Mouse (Mus musculus): ENCODE data around the gene Fam198b. TPM values are rescaled to one million over a fixed set of nuclear protein-coding genes. Genes with fewer than 3 reads are reported as not detected.

Gene Fam198b
- total RNA-seq (2021): 1 to 10 TPM; 4.8 to 5.8 TPM
- long read RNA-seq, experiment 1, full-length matches to known transcripts: 1 of 2 reads
- long read RNA-seq, experiment 1, partial matches to known transcripts: 0 of 2 reads
- long read RNA-seq, experiment 1, other reads (novel, unspliced or antisense): 1 of 2 reads
- long read RNA-seq, experiment 2, partial matches to known transcripts: 0 of 5 reads
- long read RNA-seq, experiment 2, other reads (novel, unspliced or antisense): 5 of 5 reads

- DNase-seq (ENCODE audit: low spot score in 2 of 2): no peak
- Histone ChIP-seq H3K4me3 (peak within 1 kb of the TSS; percentile 44), H3K27ac (peak within 1 kb of the TSS; percentile 71)
- TF ChIP-seq CTCF (conservative IDR thresholded peaks at IDR 0.05): no peak
Measured at GRCm38 (mm10) chr3:79884305-79884704, at the start of gene Fam198b. Fam198b (plus strand) TSS chr3:79884533.

DNA sequence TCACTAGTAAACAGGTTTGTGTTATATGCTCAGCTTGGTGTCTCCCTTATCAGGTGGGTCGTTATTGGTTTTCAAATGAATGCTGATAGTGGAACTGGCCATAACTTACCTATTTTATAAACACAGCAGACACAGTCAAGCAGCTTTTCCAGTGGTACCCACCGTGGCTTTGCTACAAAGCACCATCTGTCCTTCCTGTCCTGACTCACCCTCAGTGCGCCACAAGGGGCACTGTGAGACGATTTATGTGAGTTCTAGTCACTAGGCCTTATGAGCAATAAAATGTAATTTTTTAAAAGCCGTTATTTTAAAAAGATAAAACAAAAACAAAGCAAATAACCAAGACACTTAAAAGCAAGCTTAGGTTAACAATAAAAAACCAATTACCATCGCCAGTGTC, 45.6 kb upstream of the Fam198b start:
- peak; percentile 80 for TF ChIP-seq CTCF (conservative IDR thresholded peaks at IDR 0.05)
- 0 out of 2 replicates have a peak overlapping the region, but pooled peaks have one; percentile 43 for H3K27ac ChIP-seq
- DNase-seq (ENCODE audit: low spot score in 2 of 2): no peak
- no peak overlapping the region for H3K4me3 ChIP-seq

GRCm38 (mm10) chr3:79841475-79841874, 42.9 kb upstream of the Fam198b start:
- DNase-seq (ENCODE audit: low spot score in 2 of 2): no peak
- Histone ChIP-seq H3K4me3 (peak overlapping the region; percentile 69), H3K27ac (peak overlapping the region; percentile 94)
- no peak for TF ChIP-seq CTCF (conservative IDR thresholded peaks at IDR 0.05)

GRCm38 (mm10) chr3:79842165-79842564, 42.2 kb upstream of the Fam198b start:
- H3K27ac ChIP-seq: peak overlapping the region; percentile 94
- no peak for DNase-seq (ENCODE audit: low spot score in 2 of 2)
- H3K4me3 ChIP-seq: peak overlapping the region; percentile 69
- TF ChIP-seq CTCF (conservative IDR thresholded peaks at IDR 0.05): no peak

DNA sequence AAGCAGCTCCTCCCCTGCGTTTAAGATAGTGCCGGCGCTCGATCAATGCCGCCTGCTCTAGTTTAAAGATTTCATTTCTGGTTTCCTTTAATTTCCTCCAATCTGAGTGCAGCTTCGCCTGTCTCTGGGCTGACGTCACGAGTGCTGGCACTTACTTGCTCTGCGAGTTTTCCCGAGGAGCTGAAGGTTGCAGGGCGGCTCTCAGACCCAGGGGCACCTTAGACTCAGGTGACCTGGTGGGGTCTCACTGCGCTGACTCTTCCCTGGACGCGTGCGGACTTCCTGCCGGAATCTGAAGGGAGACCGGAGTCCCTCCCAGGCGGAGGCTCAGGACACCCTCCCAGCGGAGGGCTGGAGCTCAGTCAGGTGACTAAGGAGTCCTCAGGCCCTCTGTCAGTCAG, 41.7 kb upstream of the Fam198b start:
- peak overlapping the region; percentile 69 for H3K4me3 ChIP-seq
- H3K27ac ChIP-seq: peak overlapping the region; percentile 94
- no peak for TF ChIP-seq CTCF (conservative IDR thresholded peaks at IDR 0.05)
- peak; percentile 58 to 67 for DNase-seq (ENCODE audit: low spot score in 2 of 2)

DNA sequence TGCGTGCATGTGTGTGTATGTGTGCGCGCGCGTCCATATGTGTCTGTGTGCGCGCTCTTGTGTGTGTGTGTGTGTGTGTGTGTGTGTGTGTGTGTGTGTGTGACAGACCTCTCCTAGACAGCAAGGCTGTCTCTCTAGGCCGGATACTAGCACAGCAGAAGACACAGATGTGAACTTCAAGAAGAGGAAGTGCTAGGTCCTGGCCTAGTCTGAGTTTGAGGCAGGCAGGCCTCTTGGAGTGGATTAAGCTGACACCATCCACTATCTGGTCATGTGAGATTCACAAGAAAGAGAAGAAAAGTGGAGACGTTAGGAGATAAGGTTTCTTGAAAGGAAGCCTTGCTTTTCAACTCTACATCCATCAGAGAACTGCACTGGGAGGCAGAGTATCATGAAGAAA, 40.3 kb upstream of the Fam198b start:
- TF ChIP-seq CTCF (conservative IDR thresholded peaks at IDR 0.05): no peak
- no peak overlapping the region for H3K4me3 ChIP-seq
- DNase-seq (ENCODE audit: low spot score in 2 of 2): no peak
- H3K27ac ChIP-seq: peak overlapping the region; percentile 62; the same call in 1 of the 2 replicates

DNA sequence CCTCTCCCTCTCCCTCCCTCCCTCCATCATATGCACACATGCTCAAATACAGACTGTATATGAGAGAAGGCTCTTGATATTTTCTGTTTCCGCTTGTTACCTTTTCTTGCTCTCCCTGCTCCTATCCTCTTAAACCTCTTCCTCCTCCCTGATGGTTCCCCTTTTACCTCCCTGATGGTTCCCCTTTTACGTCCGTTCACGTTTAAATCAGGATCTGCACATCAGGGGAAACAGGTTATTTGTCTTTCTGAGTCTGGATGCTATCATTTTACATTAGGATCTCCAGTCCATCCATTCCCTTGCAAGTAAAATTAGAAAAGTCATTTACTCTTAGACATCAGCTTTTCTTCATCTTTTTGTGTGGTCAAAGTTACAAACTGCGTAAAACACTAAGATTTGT, 37.7 kb upstream of the Fam198b start:
- Histone ChIP-seq H3K4me3 (no peak overlapping the region), H3K27ac (no peak overlapping the region)
- no peak for DNase-seq (ENCODE audit: low spot score in 2 of 2)
- TF ChIP-seq CTCF (conservative IDR thresholded peaks at IDR 0.05): no peak

GRCm38 (mm10) chr3:79848841-79849240, 35.5 kb upstream of the Fam198b start:
- H3K27ac ChIP-seq: peak overlapping the region; percentile 90
- H3K4me3 ChIP-seq: no peak overlapping the region
- DNase-seq (ENCODE audit: low spot score in 2 of 2): no peak
- TF ChIP-seq CTCF (conservative IDR thresholded peaks at IDR 0.05): no peak

- DNase-seq (ENCODE audit: low spot score in 2 of 2): no peak
- Histone ChIP-seq H3K4me3 (no peak overlapping the region), H3K27ac (peak overlapping the region; percentile 90)
- TF ChIP-seq CTCF (conservative IDR thresholded peaks at IDR 0.05): no peak
Measured at GRCm38 (mm10) chr3:79849621-79850020, 34.7 kb upstream of the Fam198b start.

- no peak overlapping the region for H3K27ac ChIP-seq
- no peak for TF ChIP-seq CTCF (conservative IDR thresholded peaks at IDR 0.05)
- H3K4me3 ChIP-seq: no peak overlapping the region
- DNase-seq (ENCODE audit: low spot score in 2 of 2): no peak
Measured at GRCm38 (mm10) chr3:79850656-79851055, 33.7 kb upstream of the Fam198b start.

GRCm38 (mm10) chr3:79852108-79852507, 32.2 kb upstream of the Fam198b start:
- Histone ChIP-seq H3K4me3 (no peak overlapping the region), H3K27ac (peak overlapping the region; percentile 77)
- no peak for DNase-seq (ENCODE audit: low spot score in 2 of 2)
- no peak for TF ChIP-seq CTCF (conservative IDR thresholded peaks at IDR 0.05)

- Histone ChIP-seq H3K4me3 (no peak within 1 kb of the TSS), H3K27ac (peak within 1 kb of the TSS; percentile 77)
Measured at GRCm38 (mm10) chr3:79852654-79853166, 31.6 kb upstream of the Fam198b start, which contains the start of gene Tmem144. Tmem144 (minus strand) TSS chr3:79852773.

DNA sequence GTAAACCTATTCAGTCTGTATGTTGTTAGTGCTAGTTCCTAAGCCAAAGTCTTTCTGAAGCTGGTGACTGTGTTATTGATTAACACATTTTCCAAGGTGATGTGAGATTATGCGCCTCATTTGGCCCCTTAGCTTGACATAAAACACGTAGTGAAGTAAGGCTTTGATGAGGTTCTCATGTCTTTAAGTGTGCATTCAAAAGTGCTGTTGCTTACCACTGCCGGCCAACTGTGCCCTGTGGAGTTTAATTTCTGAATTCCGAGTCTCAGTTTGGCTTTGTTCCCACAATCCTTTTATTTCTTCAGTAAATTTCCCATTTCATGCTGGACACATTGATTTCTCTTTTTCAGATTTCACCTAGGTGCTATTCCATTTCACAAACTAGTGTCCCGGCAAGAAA, 26.6 kb upstream of the Fam198b start:
- no peak overlapping the region for H3K4me3 ChIP-seq
- H3K27ac ChIP-seq: 0 out of 2 replicates have a peak overlapping the region, but pooled peaks have one; percentile 28
- no peak for DNase-seq (ENCODE audit: low spot score in 2 of 2)
- TF ChIP-seq CTCF (conservative IDR thresholded peaks at IDR 0.05): no peak

More at GRCm38 (mm10) chr3:79852654-79853166, 31.6 kb upstream of the Fam198b start, which contains the start of gene Tmem144:
- no peak for DNase-seq (ENCODE audit: low spot score in 2 of 2)
- no peak; the same call in 1 of the 2 replicates for TF ChIP-seq CTCF (conservative IDR thresholded peaks at IDR 0.05)

DNA sequence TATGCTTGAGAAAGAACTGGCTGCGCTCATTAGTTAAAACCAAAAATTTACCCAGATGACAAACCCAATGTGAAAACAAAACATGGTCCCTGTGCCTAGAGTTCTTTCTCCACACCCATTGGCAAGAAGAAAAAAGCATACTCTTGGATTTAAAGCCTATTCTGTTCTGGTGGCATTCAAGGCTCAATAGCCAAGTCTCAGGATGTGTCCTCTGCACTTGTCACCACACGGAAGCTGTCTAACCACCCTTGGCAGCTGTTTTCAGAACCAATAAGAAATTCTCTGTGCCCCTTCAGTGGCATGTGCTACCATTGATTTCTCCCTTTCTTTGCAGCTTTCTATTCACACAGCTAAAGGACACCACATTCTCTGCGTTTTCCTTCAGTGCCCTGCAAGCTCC, 26.1 kb upstream of the Fam198b start:
- no peak for TF ChIP-seq CTCF (conservative IDR thresholded peaks at IDR 0.05)
- H3K27ac ChIP-seq: 0 out of 2 replicates have a peak overlapping the region, but pooled peaks have one; percentile 28
- no peak for DNase-seq (ENCODE audit: low spot score in 2 of 2)
- H3K4me3 ChIP-seq: no peak overlapping the region
